Mouse (Mus musculus) layer of hippocampus, adult 18-20 months (tissue): Measurements from ENCODE around the gene Adgrf5. TPM values are rescaled to one million over a fixed set of nuclear protein-coding genes. Genes with fewer than 3 reads are reported as not detected.

Source experiments
- DNase-seq, 2 experiments: peaks; one replicate each; pipeline ENCODE4 v3.0.0; 2022; ENCODE audit warnings: low spot score in 2 of 2
- total RNA-seq, 2 experiments: library from RNA; stranded (reverse); gene quantifications; 2 replicates each; pipeline ENCODE4 v1.2.3; 2021

Adgrf5 gene
- total RNA-seq, 2 experiments from 2014 or later: 28.4 to 28.7 TPM

DNA sequence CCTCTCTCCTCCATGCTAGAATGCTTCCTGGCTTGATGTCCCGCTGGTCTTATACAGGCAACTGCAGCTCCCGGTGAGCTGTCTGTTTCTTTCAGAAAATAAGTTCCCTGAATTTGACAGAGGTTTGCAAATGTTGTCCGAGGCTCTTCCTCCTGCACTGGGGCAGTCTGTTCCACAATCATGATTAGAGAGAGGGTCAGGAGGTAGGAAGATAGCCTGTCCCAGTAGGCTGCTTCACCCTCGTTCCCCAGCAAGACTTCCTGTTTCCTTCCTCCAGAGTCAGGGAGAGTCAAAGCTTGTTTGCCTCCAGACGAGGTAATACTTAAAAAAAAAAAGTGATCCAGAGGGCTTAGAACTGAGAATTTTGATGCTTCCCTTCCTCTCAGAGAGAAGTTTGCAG lies 16.3 kb downstream of the Adgrf5 start:
- DNase-seq: no peak

DNA sequence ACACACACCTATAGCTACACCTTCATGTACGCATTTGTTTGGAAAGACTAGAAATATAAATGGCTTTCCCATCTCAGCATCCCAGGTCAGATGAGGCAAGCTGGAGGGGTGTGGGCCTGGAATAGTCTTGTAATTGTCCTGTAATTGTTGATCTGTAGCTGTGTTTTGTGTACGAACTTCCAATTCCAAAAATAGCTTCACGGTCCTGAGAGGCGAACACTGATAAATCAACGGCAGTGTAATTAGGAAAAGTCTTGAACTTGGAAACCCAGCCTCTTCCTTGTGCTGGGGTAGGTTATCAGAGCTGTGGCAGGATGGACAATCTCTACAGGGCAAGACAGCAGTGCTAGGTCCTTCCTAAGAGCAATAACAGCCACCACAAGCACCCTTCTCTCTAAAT lies 18.5 kb downstream of the Adgrf5 start:
- DNase-seq: no peak

DNA sequence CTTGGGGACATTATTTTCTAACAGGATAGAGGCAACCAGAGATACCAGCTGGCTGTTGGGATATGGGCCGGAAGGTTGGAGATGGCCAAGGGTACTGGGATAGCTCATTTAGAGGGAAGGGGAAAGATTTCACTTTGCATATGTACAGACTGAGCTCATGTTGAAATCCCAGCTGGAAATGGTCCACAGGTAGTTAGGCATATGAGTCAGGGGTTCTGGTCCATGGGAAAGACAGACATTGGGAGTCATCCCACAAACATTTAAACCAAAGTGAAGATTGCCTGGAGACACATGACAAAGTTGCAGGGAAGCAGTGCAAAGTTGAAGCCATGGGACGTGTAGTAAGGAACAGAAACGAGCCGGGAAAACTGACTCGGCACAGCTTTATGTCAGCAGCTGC lies 26.1 kb downstream of the Adgrf5 start:
- DNase-seq: no peak

DNA sequence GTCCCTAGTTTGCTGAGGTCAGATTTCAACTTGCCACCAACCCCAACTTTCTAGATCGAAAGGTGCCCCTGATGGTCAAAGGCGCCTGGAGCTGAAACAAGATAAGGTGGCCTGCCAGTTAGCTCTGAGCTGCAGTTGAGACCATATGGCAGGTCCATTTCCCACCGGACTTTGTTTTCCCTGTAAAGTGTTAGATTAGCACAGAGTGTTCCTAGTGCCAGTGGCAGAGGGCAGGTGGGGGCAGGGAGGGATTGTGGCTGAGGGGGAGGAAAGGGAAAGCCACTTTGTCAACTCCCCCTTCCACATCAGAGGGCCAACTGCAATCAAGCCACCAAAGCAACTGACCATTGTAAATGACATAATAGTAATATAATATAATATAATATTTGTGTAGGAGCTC lies 26.9 kb downstream of the Adgrf5 start:
- no peak for DNase-seq

DNA sequence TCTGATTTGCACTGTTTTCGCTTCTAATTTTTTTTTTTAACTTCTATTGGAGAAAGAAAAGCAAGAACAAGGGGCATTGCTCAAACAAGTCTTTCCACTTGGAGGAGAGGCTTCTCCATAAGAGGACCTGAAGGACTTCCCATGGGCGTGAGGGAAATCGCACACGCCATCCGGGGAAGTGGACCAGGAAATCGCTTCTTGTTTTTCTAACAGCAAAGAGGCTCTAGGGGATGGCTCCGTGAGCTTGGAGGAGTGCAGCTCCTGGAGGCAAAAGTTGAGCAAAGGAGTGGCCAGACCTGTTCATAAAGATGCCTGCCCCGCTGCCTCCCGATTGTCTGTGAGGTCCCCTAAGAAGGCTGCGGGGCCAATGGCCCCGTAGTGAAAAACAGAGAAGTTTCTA lies 29.0 kb downstream of the Adgrf5 start:
- DNase-seq: no peak

DNA sequence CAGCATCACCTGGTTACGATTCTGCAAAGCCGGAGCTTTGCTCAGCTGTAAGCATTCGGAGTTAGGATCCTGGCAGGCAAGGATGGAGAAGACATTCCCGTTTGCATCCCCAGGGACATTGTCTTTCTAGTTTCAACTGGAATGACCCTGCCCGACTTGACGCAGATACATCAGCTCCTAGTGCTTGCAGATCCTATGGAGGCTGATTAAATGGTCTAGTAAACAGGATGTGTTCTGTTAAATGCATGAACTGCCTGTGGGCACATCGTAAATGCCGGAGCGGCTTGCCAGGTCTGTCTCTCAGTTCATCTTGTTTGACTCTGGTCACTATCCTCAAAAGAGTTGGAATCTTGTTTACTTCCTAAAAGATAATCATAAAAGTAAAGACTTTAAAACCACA lies 31.9 kb downstream of the Adgrf5 start:
- no peak for DNase-seq

DNA sequence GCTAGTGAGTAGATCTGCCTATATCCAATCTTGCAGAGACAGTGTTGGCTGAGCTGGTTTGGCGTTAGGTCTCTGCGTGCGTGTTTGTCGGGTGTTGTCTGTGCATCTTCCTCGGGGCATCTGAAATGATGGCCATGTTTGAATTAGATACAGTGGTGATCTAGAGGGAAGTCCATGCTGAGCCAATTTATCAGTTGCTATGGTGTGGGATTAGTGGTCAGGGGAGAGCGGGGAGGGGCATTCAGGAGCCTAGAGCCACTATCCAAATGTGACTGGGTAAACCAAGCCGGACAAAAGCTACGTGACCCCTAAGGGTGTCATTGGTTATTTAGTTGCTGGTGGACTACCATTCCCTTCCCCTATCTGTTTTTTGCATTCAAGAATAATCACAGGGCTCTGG lies 33.4 kb downstream of the Adgrf5 start:
- no peak for DNase-seq

DNA sequence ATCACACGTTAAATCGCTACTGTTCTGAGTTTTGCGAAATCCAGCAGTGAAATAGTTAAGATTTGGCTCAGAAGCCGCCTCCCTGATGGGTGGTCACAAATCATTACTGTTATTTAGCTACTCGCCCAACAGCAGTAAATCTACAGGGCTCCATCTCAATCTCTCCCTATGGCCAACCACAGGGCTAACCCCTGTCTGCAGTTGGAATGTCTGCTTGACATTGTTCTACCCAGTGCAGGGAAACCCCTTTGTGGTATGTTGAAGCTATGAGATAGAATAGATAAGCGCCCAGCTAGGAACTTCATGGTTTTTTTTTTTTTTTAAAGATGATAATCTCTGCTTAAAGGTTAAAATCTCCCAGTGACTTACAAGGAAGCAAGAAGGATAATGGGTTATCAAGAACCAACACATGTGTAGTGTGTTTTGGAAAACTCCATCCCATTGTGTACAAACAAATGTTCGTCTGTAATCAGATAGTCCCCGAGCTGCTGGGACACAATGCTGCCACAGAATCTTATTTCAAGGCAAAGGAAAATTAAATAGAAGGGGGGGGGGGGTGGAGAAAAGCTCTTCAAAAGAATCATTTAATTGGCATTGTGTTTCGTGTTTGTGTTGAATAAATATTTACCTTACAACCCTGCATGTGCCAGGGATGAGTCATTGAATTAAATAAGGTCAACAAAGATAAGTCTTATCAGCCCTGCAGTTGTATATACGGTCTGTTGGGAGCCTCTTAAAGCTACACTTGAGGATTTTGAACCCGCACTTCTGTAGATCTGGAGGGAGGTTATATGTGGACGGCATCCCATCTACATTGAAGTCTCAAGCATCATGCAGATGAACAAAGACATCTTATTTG lies 35.4 kb downstream of the Adgrf5 start:
- no peak for DNase-seq

DNA sequence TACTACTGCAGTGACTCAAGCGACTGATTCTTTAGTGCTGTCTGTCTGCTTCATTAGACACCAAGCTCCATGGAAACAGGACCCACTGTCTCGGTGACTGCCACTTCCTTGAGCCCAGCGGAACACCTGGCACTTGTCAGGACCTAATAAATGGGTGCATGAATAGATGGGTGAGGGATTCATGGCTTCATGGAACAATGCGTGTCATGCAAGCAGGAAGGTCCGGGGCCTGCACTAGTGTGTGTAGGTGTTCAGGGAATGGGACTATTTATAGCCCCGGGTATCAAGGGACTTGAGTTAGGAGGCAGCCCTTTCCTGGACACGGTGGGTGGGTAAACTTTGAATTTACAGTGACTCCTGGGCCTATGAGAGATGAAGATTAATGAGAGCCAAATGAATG lies 38.4 kb downstream of the Adgrf5 start:
- no peak for DNase-seq

DNA sequence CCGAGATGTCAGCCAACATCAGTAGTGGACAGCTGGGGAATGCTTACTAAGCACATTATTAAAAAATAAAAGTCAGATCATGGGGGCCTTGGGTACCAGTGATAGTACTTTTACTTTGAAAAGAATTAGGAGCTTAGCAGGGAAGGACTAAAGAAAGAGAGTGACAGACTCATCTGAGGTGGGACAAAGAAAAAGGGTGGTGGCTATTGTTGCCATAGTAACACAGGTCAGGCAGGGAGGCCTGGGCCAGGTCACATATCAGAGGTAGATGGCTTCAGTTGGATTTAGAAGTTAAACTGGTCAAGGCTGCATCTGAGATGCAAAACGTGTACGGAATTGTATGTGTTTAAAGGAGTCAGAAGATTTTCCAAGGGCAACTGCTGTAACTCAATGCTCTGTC lies 38.9 kb downstream of the Adgrf5 start:
- DNase-seq: no peak

DNA sequence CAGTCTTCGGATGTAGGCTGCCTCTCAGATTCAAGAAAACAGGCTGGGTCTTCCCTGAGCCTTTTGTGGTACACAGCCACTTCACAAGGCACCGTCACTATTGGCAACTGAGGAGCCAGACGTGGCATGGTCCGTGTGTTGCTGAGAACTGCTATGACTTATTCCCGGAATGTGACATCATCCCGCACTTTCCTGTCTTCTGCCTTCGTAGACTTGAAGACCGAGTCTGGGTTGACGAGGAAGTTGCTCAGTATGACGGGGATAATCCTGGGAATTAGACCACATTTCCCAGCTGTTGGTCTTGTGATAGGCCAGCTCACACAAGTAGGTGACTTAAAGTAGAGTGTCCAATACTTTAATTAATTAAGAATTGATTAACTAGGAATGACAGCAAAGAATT lies 40.2 kb downstream of the Adgrf5 start:
- DNase-seq: no peak

DNA sequence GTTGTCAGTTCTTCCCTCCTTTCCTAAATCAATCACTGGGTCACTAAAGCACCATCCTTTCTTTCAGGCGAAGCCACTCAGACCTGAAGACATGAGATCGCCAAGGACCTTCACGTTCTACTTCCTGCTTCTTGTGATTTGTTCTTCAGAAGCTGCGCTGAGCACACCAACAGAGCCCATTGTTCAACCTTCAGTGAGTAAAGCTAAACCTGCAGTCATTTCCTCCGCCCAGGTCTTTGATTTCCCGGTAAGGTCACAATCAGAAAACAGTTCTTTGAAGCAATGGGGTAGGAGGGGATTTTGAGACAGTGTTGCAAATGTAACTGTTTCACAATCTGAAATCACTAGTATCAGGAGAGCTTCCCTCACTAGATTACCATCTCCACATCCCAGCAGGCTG lies 43.6 kb downstream of the Adgrf5 start:
- no peak for DNase-seq

DNA sequence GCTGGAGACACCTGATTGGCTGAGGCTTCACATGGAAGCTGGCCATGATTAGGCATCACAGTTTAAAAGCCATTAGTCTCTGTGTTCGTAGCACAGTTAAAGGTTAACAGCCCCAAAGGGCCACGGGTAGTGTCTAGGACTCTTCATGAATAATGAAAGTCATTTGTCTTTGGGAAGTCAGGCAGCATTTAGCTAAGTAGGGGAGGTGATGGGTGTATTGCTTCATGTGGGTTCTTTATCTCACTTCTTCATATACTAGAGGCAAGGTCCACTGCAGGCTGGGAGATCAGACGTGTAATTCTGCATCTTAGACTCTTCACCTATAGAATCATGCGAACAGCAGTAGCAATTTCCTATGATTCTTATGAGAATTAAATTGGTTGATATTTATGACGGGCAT lies 44.2 kb downstream of the Adgrf5 start:
- no peak for DNase-seq

DNA sequence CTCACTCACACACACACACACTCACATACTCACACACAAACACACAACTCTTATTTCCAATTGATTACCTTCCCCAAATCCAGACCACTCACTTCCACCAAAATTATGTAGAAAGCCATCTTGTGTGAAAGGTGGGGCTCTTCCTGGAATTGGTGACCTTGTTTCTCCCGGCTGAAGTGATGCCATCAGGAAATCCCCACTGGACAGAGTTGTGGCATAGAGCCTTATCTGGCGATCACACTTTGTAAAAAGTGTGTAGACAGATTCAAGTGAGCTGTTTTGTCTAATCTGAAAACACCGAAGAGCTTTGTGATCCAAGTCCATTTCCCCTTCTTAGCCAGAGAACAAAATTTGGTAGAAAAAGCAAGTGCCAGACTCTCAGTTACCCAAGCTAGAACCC lies 46.1 kb downstream of the Adgrf5 start:
- no peak for DNase-seq

DNA sequence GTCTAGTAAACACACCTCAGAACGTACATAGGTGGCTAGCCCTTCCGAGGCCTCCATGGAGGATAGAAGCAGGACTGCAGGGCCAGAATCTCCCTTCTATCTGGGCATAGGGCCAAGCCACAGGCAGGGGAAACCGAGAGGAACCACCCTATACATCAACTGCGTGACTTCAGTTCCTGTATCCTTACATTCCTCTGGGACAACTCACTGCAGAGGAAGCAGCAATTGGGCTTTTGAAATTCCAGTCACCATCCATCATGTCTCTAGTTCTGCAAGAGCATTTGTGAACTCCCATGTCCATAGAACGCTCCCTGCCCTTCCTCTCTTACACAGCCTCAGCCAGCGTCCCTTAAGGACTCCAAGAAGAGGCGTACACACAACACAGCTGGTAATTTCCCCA lies 47.3 kb downstream of the Adgrf5 start:
- DNase-seq: no peak

DNA sequence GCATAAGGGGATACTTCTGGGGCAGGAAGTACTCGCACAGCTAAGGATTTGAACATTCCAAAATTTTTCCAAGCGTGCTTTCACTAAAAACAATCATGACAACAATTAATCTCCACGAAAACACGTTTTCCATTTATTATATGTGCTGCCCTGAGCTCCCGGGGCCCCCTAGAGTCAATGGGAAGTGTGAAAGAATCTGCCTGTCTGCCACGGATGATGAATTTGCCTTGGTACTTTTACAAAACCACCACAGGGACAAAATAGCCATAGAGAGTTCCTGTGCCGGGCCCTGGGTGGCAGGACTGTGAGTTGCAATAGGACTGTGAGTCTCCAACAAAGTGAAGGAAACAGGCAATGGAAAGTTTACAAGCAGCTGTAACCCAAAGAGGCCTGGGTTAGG lies 52.9 kb downstream of the Adgrf5 start:
- no peak for DNase-seq

DNA sequence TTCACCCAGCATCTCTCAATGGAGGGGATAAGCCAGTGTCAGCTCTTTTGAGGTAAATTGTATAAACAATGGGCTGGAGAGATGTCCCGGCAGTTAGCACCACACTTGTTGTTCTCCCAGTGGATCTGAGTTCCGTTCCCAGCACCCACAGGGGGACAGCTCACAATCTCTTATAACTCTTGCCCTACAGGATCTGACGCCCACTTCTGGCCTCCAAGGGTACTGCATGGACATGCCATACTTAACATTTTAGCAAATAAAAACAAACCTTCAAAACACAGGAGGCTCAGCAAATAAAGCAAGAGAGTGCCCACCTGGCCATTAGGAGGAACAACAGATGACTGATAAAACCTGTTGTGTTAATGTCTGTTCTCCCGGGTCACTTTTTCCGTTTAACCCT lies 59.0 kb downstream of the Adgrf5 start:
- no peak for DNase-seq

DNA sequence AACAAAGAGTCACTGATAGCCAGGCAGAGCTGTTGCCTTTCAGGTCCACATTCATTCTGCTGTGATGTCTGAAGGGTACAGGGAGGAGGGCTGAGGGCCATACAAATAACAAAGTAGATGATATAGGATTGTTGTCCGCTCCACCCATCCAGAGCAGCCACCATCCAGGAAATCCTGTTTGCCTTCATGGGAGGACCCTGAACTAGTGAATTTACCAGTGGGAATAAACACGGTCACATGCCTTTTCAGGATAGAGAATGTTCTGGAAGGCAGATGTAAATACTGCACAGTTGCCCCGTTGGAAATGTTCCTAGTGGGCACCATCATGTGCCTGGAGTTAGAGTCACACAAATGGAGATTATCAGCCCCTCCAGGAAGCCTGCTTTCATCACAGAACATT lies 60.1 kb downstream of the Adgrf5 start:
- DNase-seq: no peak

DNA sequence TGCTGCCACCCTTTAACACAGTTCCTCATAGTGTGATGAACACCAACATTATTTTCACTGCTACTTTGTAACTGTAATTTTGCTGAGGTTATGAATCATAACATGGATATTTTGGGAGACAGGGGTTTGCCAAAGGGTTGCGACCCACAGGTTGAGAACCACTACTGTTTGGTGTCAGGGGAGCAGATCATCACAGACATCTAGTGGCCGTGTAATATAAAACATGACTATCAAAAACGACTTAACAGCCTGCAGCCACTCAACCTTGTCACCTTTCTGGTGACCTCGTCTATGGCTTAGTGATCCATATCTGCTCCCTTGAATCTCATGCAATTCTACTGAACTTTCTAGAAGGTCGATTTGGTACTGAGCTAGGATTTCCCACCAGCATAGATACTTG lies 63.7 kb downstream of the Adgrf5 start:
- DNase-seq: no peak

DNA sequence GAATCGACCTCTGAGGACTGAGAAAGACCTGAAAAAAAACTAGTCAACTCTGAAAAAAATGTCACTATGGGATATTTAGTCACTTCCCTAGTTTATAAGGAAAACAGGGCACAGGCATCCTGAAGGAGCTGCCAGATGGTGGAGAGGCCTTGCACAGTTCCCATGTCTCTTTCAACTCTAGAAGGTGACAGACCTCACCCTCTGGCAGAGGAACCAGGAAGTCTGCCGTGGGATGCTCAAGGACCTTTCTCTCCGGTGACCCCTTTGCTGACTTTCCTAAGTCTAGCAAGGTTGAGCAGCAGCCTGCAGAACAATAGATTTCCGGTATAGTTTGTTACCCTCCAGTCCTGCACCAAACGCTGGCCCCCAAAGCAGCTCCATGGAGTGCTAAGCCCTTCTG lies 71.4 kb downstream of the Adgrf5 start:
- no peak for DNase-seq

DNA sequence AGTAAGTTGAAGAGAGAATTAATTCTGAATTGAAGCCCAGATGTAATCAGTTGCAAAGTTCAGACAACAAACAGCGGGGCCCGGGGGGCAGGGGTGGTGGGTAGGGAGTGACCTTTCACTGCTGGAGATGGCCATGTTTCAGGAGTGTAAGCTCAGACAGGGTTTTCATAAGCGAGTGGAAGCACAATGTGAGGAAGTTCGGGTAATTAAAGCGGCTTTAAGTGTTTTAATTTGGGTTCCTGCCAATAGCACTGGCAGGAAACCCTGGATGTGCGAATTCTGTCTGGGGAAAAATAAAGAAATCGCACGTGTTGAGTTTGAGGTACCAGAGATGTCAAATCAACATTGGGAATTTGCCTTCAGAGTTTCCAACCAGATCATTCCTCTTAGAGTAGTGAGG lies 74.2 kb downstream of the Adgrf5 start:
- DNase-seq: no peak

DNA sequence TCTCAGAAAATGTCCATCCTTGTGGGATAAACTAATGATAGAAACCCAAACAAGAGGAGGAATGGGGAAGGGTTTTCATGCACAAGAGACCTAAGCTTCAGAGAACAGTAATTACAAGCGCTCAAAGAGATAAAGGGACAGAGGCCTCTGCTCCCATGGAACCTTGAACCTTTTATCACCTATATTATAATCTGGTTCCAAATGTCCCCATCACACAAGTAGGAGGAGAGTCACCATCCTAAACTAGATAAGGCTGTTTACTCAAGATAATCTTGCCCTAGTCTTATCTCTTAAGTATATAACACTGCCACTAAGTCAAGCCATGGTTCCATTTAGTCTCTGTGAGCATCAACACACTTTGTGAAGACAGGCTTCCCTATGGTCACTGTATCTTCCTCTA lies 91.0 kb downstream of the Adgrf5 start:
- no peak for DNase-seq

DNA sequence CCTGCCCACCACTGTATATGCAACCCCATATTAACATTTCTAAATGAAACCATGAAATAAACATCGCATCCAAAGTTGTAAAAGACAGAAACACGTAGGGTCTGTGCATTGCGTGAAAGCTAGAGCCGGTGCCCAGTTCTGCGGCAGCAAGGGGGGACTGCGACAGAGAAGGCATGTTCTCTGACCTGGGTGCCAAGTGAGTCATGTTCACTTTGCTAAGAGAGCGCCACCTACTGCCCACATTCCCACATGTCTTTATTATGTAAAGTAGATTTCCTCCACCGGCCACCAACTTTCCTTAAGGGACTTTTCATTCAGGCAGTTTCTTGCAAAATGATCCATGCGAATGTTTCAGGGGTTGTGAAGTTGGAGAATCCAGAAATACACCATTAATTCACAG lies 98.3 kb downstream of the Adgrf5 start:
- DNase-seq: peak; percentile 31 to 78
